Mouse (Mus musculus) mature B cell (primary cell): ENCODE results near the gene Abl1.

Source experiments
- in situ Hi-C: fragments of 300-500 bp; cut with MboI; formaldehyde crosslinking; loops from 2 replicates; pipeline ENCODE4 v1.14.3; 2019

Abl1 gene

DNA sequence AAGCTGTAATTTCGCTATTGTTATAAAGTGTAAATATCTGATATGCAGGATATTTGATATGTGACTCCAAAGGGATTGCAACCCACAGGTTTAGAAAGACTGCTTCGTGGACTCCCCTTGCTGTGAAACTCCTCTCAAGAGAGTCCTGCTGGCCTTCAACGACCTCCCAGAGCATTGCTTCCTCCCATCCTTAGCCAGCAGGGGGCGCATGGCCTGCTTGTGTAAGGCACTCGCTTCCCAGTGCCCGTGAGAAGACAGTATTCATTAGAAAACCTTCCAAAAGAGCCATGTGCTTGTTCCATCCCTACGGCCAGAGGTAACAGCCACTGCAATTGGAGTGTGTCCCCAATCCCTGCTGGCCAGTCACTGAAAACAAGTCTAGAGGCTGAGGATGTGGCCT is 98.9 kb downstream of the Abl1 start:
- in situ Hi-C loops, result loop anchor here (10.0 to 25.0 kb wide), 2 partner anchors 102 to 300 kb away; partner anchors contain the start of gene Abl1

DNA sequence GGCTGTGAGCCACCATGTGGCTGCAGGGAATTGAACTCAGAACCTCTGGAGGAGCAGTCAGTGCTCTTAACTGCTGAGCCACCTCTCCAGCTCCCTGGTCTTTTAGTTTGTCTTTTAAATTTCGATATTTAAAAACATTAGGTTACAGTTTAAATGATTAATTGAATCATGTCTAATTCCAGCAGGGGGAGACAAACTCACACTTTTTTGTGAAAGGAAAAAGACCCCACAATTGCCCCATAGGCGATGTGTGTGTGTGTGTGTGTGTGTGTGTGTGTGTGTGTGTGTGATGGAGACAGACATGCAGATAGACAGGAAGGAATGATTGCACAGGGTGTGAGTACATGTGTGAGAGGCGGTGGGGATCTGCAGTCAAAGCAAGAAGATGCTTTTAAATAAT is 100.1 kb downstream of the Abl1 start:
- in situ Hi-C loops, result loop anchor here (10.0 to 25.0 kb wide), 2 partner anchors 103 to 301 kb away; partner anchors contain the start of gene Abl1

DNA sequence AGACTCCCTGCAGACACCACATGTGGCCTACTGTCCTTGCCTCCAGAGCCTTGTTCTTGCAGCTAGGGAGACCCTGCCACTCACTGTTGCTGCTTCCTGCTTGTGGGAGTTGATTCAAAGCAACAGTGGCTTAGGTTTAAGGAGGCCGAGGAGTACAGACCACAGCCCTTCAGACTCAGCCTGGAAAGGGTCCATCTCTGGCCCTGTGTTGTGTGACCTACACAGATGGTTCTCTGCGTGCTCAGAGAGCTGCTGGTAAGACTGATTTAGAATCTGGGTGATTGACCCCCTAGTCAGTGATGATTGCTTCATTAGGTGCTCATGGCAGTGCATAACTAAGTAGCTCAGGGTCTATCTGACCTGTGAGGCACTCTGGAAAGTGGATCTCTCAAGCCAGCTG is 101.0 kb downstream of the Abl1 start:
- in situ Hi-C loops, result loop anchor here (10.0 to 25.0 kb wide), 2 partner anchors 104 to 302 kb away; partner anchors contain the start of gene Abl1

DNA sequence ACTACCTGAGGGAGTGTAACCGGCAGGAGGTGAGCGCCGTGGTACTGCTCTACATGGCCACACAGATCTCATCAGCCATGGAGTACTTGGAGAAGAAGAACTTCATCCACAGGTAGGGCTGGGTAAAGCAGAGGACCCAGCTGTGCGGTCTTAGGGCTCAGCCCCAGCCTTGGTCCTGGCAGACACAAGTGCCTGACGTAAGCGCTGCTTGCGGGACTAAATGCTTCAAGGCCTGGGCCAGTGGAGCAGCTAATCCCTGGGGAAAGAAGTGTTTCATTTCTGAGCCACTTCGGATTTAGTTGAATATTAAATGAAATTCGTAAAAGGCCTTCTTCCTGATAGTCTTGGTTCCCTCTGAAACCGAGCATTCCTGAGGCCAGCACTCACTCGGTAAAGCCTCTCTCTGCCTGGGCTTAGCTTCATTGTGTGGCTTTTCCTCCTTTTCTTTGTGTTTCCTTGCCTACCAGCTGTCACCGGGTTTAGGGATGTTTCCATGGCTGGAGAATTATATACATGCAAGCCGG is 102.6 kb downstream of the Abl1 start:
- in situ Hi-C loops, result loop anchor here (25.0 kb wide), 1 partner anchor 303 kb away; no protein-coding TSS in a partner anchor

DNA sequence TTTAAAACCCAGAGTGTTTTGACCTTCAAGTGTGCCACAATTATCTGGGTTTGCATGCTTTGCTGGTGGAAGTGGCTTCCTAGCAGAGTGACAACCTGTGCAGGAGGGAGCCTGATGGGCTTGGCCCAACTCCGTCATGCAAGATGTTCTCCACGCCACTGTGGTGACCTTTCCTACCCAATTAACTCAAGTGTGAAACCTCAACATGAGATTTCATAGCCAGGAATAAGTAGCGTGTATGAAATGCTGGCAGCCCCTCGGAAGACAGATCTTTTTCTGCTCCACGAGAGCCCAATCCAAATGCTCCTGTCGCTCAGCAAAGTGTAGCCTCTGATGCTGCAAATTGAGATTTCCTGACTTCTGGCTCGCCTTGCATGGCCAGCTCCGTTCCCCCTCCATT is 103.1 kb downstream of the Abl1 start:
- in situ Hi-C loops, result loop anchor here (25.0 kb wide), 1 partner anchor 304 kb away; no protein-coding TSS in a partner anchor

DNA sequence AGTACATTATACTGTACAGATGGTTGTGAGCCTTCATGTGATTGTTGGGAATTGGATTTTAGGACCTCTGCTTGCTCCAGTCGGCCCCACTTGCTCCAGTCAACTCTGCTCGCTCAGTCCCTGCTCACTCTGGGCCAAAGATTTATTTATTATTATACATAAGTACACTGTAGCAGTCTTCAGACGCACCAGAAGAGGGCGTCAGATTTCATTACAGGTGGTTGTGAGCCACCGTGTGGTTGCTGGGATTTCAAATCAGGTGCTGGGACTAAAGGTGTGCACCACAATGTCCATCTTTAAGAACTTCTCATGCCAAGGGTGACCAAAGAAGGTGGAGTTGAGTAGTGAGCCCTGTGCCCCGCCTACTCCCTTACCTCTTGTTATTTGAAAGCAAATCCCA is 104.4 kb downstream of the Abl1 start:
- in situ Hi-C loops, result loop anchor here (25.0 kb wide), 1 partner anchor 305 kb away; no protein-coding TSS in a partner anchor

DNA sequence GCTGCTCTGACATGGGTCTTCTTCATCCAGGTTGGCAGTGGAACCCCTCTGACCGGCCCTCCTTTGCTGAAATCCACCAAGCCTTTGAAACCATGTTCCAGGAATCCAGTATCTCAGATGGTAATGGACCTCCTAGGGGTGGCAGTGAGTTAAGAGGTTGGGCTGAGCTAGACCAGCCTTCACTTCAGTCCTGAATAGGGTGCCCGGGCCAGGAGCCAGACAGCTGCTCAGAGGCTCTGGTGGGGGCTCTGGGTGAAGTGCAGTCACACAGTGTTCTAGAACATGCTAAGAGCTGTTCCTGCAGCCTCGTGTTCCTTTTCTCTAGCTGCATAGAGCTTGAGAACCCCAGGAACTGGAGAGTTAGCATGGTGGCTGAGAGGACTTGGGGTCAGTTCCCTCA is 108.8 kb downstream of the Abl1 start:
- in situ Hi-C loops, result loop anchor here (25.0 kb wide), 1 partner anchor 310 kb away; no protein-coding TSS in a partner anchor

DNA sequence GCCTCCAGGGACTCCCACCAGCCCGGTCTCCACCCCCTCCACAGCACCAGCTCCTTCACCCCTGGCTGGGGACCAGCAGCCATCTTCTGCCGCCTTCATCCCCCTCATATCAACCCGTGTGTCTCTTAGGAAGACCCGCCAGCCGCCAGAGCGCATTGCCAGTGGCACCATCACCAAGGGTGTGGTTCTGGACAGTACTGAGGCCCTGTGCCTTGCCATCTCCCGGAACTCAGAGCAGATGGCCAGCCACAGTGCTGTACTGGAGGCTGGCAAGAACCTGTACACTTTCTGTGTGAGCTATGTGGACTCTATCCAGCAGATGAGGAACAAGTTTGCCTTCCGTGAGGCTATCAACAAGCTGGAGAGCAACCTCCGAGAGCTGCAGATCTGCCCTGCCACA is 113.2 kb downstream of the Abl1 start:
- in situ Hi-C loops, result no loop called here

DNA sequence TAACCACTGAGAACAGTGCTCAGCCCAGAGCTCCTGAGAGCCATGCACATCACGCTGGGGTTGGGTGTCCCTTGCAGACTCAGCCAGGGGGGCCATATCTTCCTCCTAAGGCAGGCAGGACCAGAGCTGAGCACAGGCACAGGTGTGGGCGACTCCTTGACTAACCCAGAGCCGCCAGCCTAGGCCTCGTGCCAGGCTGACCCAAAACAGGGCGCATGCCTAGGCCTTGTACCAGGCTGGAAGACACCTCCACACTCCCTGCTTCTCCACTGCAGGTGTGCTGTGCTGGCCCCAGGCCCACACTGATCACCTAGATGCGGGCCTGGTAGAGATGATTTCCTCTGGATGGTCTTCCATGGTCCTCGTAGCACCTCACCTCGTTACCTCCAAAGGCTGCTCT is 114.6 kb downstream of the Abl1 start:
- in situ Hi-C loops, result no loop called here

DNA sequence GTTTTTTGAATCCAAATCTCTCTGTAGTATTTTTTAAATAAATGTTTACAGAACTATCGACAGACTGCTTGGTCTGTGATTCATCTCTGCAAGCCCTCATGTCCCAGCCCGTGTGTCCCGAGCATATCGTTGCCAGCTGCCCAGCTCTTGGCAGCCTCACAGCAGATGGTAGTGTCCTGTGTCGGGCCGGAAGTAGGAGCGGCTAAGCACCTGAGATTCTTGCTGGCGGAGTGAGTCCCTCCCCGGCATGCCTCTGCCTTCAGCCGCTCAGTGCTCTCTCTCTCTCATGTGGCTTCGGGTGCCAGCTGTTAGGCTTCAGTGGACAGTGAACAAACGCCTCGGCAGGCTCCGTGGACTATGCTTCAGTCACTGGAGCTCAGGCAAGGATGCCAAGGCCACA is 115.3 kb downstream of the Abl1 start:
- in situ Hi-C loops, result no loop called here

DNA sequence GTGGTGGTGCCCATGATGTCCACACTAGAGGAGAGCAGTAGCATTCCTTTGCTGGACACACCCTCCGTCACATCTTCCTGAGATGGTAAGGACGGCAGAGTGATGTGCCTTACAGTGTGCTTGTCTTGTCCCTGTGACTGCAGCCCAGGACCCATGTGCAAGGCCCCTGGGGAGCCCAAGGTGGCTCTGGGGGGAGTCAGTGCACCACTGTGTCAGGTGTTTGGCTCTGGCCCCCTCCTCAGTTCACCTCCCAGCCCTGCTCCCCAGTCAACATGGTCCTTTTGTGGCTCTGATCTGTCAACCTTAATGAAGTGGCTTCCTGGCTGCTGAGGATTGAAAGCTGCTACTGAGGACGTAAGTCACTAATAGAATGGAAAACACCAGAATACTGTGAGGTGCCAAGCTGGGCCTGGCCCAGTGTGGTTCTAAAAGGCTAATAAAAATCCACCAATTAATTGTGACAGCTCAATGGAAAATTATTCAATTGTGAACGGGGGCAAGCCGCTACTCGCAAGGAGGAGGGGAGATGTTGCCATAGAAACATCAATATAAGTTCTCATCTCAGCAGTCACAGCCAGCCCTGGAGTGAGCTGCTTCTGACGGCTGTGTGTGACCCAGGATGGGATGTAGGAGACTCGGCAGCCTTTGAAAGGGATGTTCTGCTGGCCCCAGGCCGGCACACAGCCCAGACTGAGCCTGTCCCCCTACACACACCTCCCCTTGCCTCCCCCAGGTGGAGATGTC is 118.6 kb downstream of the Abl1 start:
- in situ Hi-C loops, result no loop called here

DNA sequence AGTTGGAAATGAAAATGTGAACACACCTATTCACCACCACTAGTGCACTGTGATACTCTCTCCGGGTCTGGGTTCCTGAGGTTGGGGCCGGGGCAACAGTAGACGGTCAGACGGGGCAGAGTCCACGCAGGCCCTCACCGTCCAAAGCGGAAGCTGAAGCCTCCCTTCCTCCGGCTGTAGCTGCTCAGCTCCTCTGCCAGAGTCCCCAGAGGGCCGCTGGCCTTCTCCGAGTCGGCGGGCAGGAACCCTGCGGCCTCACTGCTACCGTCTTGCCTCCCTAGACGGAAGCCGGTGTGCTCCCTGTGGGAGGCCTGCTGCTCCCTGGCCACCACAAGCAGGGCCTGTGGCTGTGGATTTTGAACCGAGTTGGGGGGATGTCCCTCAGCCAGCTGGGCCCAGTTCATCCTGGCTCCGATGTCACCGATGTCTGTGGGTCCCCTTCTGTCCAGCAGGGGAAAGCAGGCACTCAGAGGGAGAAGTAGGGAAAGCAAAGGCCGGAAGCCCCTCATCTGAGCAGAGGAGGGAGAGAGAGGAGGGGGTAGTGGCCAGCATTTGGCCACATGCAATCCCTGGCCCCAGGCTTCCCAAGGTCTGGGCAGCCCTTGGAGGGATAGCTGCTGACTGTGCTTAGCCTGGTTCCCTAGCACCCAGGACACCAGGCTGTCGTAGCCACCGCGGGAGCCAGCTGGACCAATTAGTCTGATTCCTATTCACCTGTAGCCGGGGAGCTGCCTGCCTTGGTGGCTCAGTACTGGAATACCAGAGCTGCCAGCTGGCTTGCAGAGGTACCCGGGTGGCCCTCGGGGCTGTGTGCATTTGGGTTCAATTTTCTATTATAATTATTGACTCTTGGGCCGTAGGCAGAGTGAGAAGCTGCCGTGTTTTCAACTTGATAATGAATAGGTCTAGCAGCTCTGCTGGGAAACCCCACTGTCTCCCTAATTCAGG is 120.5 kb downstream of the Abl1 start:
- in situ Hi-C loops, result no loop called here

DNA sequence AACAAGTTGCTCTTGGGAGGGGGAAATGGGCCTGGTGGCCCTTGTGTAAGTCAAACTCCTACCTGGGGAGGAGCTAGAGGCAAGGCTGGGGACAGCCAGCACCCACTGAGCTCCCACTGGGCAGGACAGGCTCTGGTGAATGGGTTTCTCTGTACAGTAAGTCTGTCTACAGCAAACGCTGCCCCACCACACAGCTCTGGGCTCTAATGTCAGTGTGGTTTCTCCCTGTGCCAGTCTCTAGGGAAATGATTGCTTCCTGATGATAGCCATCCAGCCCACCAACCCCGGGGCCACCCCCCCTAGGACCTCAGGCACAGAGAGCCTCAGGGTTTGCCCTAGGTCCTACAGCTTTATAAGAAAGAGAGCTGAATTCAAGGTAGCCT is 121.2 kb downstream of the Abl1 start:
- in situ Hi-C loops, result no loop called here

DNA sequence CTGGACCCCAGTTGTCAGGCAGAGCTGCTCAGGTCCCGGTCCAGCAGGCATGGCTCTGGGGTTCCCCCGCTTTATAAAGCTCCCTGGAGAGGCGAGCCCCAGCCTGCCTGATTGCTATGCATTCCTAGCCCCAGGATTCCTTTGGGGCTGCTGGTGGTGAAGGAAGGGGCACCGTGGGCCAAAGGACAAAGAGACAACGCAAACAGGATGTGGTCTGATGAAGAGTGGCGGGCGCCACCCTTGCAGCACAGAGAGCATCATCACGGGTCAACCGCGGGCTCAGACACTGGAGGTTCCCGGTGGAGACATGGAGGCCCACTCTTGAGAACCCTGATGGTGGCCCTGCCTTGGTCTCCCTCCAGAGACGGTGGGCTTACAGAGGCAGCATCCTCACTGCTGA is 122.3 kb downstream of the Abl1 start, which contains the start of gene Qrfp:
Gene Qrfp, minus strand, starts transcription at position 137 of the 400 bp plus-strand sequence.
- in situ Hi-C loops, result loop anchor here (10.0 kb wide), 1 partner anchor 74 kb away; the partner anchor contains the start of gene Lamc3

DNA sequence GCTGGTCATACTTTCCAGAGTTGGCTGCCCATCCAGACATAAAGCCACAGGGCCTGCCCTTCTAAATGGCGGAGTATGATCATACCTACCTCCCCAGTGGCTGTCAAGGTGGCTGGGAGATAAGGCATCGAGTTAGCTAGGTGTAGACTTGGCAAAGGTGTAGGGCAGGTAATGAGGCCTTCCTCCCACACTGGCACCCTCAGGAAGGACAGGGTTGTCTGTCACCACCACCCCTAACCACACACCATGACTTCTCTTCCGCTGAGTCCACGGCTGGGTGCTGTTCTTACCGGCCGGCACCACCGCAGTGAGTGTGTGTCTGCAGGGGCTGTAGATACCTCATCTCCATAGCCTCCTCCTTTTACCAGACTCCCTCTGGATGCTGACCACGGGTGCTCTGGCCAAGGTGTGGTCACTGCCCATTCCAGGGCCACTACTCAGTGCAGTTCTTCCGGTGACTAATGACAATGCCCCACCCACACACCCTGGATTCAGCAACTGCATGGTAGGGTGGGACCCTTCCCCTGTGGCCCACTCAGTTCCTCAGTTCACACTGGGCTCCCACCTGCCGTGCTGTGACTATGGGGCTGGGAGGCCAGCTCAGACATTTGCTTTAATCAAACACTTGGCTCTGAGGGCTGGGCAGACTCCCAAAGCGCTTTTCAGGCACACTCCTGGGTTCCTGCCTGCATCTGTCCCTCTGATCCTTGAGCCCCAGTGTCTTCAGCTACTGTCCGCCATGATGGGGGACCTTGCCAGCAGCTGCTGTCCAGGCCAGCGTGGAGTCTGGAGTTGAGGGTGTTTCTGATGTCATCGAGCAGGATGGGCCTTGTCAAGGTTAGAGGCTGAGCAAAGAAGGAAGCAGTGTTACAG is 123.1 kb downstream of the Abl1 start:
- in situ Hi-C loops, result loop anchor here (10.0 kb wide), 1 partner anchor 73 kb away; the partner anchor contains the start of gene Lamc3

DNA sequence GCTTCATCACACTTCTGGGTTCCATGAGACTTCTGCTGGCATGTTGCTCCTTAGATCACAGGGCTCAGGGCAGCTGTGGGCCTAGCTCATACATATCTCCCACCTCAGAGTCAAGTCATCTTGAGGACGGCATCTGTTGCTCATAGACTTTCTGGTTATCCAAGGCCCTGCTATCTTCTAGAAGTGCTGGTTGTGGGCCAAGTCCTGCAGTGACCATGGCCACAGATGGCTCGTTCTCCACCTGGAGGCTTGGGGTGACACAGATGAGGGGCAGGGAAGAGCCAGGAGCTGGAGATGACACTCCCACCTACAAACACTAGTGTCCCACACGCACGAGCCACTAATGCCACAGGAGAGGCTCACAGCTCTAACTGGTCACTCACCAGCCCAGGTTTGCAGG is 125.5 kb downstream of the Abl1 start:
- in situ Hi-C loops, result loop anchor here (10.0 kb wide), 1 partner anchor 71 kb away; the partner anchor contains the start of gene Lamc3

DNA sequence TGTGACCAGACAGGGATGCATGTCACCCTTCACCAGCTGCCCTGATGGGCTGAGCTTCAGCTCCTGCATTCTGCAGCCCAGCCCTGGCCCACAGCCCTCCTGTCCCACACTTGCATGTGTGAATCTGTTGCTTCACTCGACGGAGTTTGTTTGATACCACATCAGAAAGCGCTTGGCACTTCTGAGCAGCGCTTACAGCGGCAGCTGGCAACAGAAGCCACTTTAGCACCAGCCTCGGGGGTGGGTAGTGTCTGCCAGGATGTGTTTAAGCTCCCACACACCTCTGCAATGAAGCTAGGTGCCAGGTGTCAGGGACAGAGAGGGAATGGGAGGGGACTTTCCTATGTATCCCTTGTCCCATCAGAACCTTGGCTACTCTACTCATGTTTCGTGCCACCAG is 126.5 kb downstream of the Abl1 start:
- in situ Hi-C loops, result loop anchor here (10.0 kb wide), 1 partner anchor 70 kb away; the partner anchor contains the start of gene Lamc3

DNA sequence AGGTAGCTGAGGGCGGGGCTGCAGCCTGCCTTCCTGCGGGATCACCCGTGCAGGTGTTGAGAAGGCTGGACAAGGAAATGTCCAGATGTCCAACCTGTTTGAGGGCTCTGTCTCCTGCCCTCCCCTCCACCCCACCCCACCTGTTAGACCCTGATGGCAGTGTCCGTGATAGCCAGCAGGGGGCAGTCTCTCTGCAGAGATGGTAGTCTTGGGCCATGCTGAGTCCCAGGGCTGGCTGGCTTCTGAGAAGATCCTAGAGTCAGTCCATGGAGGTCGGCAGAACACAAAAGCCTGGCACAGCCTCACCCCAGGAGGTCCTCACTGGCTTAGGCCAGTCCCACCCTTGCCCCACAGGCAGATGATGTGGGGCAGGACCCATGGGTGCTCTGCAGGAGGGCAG is 127.2 kb downstream of the Abl1 start:
- in situ Hi-C loops, result loop anchor here (10.0 kb wide), 1 partner anchor 69 kb away; the partner anchor contains the start of gene Lamc3

DNA sequence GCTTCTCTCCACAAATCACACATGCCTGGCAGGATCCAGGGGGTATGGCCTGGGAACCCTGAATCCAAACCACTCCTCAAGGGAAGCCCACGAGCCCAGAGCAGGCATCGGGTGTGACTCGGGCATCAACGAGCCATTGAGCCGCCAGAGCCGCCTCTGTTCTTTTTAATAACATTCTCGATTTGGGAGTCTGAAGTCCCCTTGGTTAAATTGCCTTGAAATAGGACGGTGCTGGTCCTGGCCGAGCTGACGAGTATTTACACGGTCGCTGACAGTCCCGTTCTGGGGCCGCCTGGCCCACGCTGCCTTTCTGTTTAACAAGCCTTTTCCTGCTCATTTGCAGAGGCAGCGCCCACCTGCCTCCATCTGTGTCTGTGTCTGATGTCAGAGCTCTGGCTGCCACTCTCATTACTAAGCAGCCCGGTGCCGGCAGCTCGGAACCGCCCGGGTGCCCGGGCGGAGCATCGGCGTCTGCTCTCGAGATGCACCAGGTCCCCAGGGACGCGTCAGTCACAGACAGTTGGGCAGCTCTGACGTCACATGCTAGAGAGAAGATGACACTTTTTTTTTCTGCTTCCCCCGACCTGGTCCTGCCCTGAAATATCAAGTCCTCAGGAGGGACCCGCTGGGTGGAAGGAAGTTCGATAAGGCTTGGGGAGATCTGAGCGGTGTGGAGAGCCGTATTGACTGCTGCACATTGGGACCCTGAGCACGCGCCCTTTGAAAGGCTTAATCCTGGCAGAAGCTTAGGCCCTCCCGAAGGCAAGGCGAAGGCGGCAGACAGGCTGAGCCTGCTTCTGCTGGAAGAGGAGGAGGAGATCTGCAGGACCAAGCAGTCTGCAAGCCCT is 134.6 kb downstream of the Abl1 start:
- in situ Hi-C loops, result no loop called here
